Mouse (Mus musculus) layer of hippocampus, adult 8-10 months (tissue): ENCODE measurements around the gene Cacng2. TPM values are rescaled to one million over a fixed set of nuclear protein-coding genes. Genes with fewer than 3 reads are reported as not detected.

ENCODE experiments used
- DNase-seq, 2 experiments: peaks; one replicate each; pipeline ENCODE4 v3.0.0; 2022; ENCODE audit warnings: low spot score in 2 of 2
- total RNA-seq, 4 experiments: library from RNA; stranded (reverse); gene quantifications; 2 replicates each; pipeline ENCODE4 v1.2.4; 2022

The Cacng2 gene
- total RNA-seq, 4 experiments from 2014 or later = 30.6 to 36.9 (median 33.2) TPM

GRCm38 (mm10) chr15:78082841-78083572, 36.8 kb downstream of the Cacng2 start:
- no peak for DNase-seq

- no peak for DNase-seq
Measured at GRCm38 (mm10) chr15:78082149-78082548, 37.7 kb downstream of the Cacng2 start.

DNA sequence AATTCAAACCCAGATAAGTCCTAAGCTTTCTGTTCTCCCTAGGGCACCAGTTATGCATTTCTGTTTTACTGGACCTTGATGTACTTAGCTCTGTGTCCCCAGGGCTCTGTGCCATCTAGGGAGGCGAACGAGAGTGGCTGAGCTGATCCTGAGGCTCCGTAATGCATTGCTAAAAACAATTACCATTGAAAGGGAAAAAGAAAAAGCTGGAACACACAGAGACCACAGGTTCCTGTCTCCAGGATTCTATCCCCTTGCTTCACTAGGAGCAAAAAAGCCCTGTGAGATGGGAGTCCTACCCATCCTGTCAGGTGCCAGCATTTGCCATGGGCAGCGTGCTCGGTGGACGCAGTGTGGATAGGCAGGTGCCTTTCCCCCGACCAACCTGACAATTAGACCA, 38.4 kb downstream of the Cacng2 start:
- DNase-seq = no peak

DNA sequence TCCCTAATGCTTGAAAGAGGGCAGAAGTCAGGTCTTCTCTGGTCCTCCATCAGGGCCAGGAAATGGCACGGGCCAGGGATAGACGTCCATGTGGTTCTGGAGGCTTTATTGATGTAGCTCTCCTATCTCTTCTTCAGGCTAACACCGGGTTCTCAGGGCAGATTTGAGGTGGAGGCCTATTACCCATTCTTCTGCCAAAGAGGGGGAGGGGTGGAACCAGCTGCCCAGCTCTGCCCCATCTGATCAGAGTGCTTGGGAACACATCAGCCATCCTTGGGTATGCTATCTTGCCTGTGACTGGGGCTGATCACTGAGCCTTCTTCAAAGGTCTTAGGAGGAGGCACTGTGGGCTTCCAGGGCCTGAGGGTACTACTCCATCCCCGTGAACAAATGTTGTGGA, 39.5 kb downstream of the Cacng2 start:
- DNase-seq = no peak

- no peak for DNase-seq
Measured at GRCm38 (mm10) chr15:78078776-78079628, 40.8 kb downstream of the Cacng2 start.

- no peak for DNase-seq
Measured at GRCm38 (mm10) chr15:78078206-78078605, 41.6 kb downstream of the Cacng2 start.

GRCm38 (mm10) chr15:78075921-78076320, 43.9 kb downstream of the Cacng2 start:
- DNase-seq = no peak

- DNase-seq = no peak
Measured at GRCm38 (mm10) chr15:78073109-78073508, 46.7 kb downstream of the Cacng2 start.

- no peak for DNase-seq
Measured at GRCm38 (mm10) chr15:78066475-78066874, 53.4 kb downstream of the Cacng2 start.

GRCm38 (mm10) chr15:78065541-78065940, 54.3 kb downstream of the Cacng2 start:
- DNase-seq = no peak

- no peak for DNase-seq
Measured at GRCm38 (mm10) chr15:78064340-78064739, 55.5 kb downstream of the Cacng2 start.

DNA sequence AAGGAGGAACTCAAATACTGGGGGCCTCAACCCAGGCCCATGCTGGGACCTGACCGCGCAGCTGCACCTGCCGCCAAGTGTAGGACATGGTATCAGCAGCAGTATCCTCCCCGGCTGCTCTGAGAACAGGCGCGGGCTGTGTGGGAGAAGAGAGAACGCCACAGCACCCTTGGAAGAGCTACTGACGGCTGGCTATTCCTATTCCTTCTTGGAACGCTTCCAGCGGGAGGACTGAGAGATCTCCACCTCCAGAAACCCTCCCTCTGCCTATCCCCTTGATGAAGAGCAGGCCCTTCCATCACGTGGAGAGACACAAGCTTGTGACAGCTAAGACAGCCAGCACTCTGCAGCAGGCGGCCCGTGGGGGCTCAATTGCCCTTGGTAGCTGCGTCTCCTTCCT, 57.4 kb downstream of the Cacng2 start:
- no peak for DNase-seq

- DNase-seq = no peak
Measured at GRCm38 (mm10) chr15:78056930-78057329, 62.9 kb downstream of the Cacng2 start.

- no peak for DNase-seq
Measured at GRCm38 (mm10) chr15:78050682-78051081, 69.1 kb downstream of the Cacng2 start.

DNA sequence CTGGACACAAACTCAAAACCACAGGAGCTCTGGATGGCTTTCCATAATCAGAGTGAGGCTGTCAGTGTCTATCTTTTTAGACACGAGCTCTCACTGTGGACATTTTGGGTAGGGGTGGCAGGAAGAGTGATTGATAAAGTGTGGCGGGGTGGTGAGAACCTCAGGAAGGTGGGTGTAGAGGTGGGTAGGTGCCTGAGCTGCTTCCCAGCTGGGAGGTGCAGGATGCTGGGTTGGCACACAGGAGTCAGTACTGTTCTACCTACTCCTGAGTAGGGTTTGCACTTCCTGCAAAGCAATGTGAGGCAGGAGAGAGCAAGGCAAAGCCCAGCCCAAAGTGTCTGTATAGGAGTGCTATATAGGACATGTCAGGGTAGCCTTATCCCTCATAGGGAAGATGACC, 69.9 kb downstream of the Cacng2 start:
- no peak for DNase-seq

GRCm38 (mm10) chr15:78045842-78046241, 74.0 kb downstream of the Cacng2 start:
- no peak for DNase-seq

DNA sequence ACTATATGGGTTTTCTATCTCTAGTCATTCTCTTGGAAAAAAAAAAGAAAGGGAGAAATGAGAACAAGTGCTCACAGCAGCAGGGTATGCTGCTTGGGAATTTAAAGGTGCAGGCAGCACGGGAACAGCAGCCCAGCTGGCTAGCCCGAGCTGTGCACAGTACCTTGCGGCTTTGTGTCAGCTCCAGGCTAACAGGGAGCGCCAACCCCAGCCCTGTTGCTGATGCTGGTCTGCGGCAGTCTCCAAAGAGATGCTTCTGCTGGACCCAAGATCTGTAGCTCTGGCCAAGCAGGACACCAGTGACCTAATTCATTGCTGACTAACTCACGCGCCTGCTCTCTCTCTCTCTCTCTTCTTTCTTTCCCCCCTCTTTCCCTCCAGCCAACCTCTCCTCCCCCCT, 74.5 kb downstream of the Cacng2 start:
- DNase-seq = no peak

DNA sequence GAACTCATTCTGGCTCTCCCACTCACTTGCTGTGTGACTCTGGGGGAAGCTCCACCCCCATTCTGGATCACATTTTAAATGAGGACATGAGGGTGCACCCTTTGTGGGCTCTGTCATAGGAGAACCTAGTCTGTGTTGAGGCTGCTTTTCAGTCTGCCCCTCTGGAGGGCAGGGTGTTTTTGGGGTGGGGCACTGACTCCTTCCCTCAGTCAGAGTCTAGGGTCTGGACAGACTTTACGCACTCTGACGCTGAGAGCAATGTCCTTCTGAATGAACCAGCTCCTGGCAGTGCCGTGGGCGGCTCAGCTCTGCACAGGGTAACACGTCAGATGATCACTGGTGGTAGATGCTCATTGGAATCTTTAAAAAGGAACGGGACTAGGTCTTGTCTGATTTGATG, 75.0 kb downstream of the Cacng2 start:
- DNase-seq = peak; percentile 35 to 36

GRCm38 (mm10) chr15:78042706-78043105, 77.1 kb downstream of the Cacng2 start:
- DNase-seq = peak in 1 of 2 experiments; percentile 26

GRCm38 (mm10) chr15:78037626-78038025, 82.2 kb downstream of the Cacng2 start:
- no peak for DNase-seq

DNA sequence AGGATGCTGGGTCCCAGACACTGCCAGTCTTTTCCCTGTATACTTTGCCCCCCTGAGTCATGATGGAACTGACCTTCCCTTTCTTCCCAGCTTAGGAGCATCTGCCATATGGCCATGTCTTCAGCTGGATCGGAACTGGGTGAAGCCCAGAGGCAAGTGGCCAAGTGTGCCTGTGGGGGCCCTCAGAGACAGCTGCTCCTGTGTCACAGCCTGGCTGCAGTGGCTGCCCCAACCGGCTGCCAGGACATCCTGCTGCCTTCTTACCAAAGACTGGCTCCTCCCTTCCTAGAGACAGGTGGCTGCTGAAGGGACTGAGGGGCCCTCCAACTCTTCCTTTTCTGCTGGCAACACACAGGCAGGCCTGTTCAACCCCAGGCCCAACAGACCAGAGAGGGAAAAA, 83.2 kb downstream of the Cacng2 start:
- no peak for DNase-seq

GRCm38 (mm10) chr15:78029938-78030337, 89.9 kb downstream of the Cacng2 start:
- no peak for DNase-seq

DNA sequence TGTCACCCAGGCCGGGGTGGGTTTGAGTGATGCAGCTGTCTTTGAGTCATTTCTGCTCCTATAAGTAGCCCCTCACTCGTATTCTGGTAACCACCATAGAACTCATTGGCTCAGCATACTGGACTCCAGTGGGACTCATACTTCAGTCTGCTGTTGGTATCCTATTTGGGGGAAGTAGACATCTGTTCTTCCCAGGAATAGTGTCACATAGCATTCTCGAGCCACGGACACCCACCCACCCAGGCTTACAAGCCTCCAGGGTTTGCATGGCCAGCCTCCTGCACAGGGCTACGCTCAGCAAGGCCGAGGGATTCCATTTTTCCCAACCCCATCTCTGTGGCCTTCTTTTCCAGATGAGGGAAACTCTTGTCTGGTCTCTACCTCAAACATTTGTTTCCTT, 93.3 kb downstream of the Cacng2 start:
- no peak for DNase-seq
